Mouse (Mus musculus): ENCODE measurements at regions not wholly inside any gene's neighbourhood (a gene's known extent, or its start where the extent isn't known, plus 50 kb on each side); places are given as distances from the start of the nearest gene placed in this dataset.

- WGBS: 87% methylated on average over 4 of the region's 4 CpGs
- Histone ChIP-seq H3K27ac (ENCODE audit: control insufficient read depth, insufficient read depth, low read depth, low read length, poor library complexity) (no peak overlapping the region), H3K4me1 (ENCODE audit: control insufficient read depth, insufficient read depth, low read length) (no peaks in the 10 kb centered on the region; the same call in 1 of the 2 replicates), H3K4me3 (replicated peaks; ENCODE audit: control insufficient read depth, low read depth, low read length) (no peak overlapping the region)
- TF ChIP-seq POLR2A (IDR thresholded peaks at IDR 0.05; ENCODE audit: borderline replicate concordance, control insufficient read depth, low read depth, low read length) (no peak), CTCF (IDR thresholded peaks at IDR 0.05; ENCODE audit: control insufficient read depth, insufficient read depth, low read length) (no peak)
These were observed 167.4 kb upstream of the Lpp start for GRCm38 (mm10) chr16:24225897-24226296.

GRCm38 (mm10) chr16:24225090-24225489 is 168.2 kb upstream of the Lpp start:
- WGBS: 57% methylated on average over 1 of the region's 1 CpGs
- no peak overlapping the region for H3K4me3 ChIP-seq (replicated peaks; ENCODE audit: control insufficient read depth, low read depth, low read length)
- no peak for TF ChIP-seq POLR2A (IDR thresholded peaks at IDR 0.05; ENCODE audit: borderline replicate concordance, control insufficient read depth, low read depth, low read length)
- no peak for TF ChIP-seq CTCF (IDR thresholded peaks at IDR 0.05; ENCODE audit: control insufficient read depth, insufficient read depth, low read length)
- H3K27ac ChIP-seq (ENCODE audit: control insufficient read depth, insufficient read depth, low read depth, low read length, poor library complexity): no peak overlapping the region
- H3K4me1 ChIP-seq (ENCODE audit: control insufficient read depth, insufficient read depth, low read length): no peaks in the 10 kb centered on the region; the same call in none of the 2 replicates

GRCm38 (mm10) chr16:24223901-24224300 is 169.4 kb upstream of the Lpp start:
- Histone ChIP-seq H3K4me1 (ENCODE audit: control insufficient read depth, insufficient read depth, low read length) (no peaks in the 10 kb centered on the region; the same call in none of the 2 replicates), H3K27ac (ENCODE audit: control insufficient read depth, insufficient read depth, low read depth, low read length, poor library complexity) (no peak overlapping the region), H3K4me3 (replicated peaks; ENCODE audit: control insufficient read depth, low read depth, low read length) (no peak overlapping the region)
- TF ChIP-seq CTCF (IDR thresholded peaks at IDR 0.05; ENCODE audit: control insufficient read depth, insufficient read depth, low read length): no peak
- TF ChIP-seq POLR2A (IDR thresholded peaks at IDR 0.05; ENCODE audit: borderline replicate concordance, control insufficient read depth, low read depth, low read length): no peak

- Histone ChIP-seq H3K4me3 (replicated peaks; ENCODE audit: control insufficient read depth, low read depth, low read length) (no peak overlapping the region), H3K4me1 (ENCODE audit: control insufficient read depth, insufficient read depth, low read length) (no peaks in the 10 kb centered on the region; the same call in none of the 2 replicates), H3K27ac (ENCODE audit: control insufficient read depth, insufficient read depth, low read depth, low read length, poor library complexity) (no peak overlapping the region)
- WGBS: 32% methylated on average over 2 of the region's 2 CpGs
- TF ChIP-seq POLR2A (IDR thresholded peaks at IDR 0.05; ENCODE audit: borderline replicate concordance, control insufficient read depth, low read depth, low read length): no peak
- TF ChIP-seq CTCF (IDR thresholded peaks at IDR 0.05; ENCODE audit: control insufficient read depth, insufficient read depth, low read length): no peak
These were observed 169.8 kb upstream of the Lpp start for GRCm38 (mm10) chr16:24223527-24223880.

GRCm38 (mm10) chr16:24222759-24223526 is 170.4 kb upstream of the Lpp start:
- no peak overlapping the region for H3K27ac ChIP-seq (ENCODE audit: control insufficient read depth, insufficient read depth, low read depth, low read length, poor library complexity)
- H3K4me3 ChIP-seq (replicated peaks; ENCODE audit: control insufficient read depth, low read depth, low read length): no peak overlapping the region
- WGBS: 9% methylated on average over 5 of the region's 5 CpGs
- H3K4me1 ChIP-seq (ENCODE audit: control insufficient read depth, insufficient read depth, low read length): no peaks in the 10 kb centered on the region; the same call in none of the 2 replicates
- TF ChIP-seq POLR2A (IDR thresholded peaks at IDR 0.05; ENCODE audit: borderline replicate concordance, control insufficient read depth, low read depth, low read length): no peak
- TF ChIP-seq CTCF (IDR thresholded peaks at IDR 0.05; ENCODE audit: control insufficient read depth, insufficient read depth, low read length): no peak

- no peak overlapping the region for H3K27ac ChIP-seq (ENCODE audit: control insufficient read depth, insufficient read depth, low read depth, low read length, poor library complexity)
- TF ChIP-seq CTCF (IDR thresholded peaks at IDR 0.05; ENCODE audit: control insufficient read depth, insufficient read depth, low read length) (no peak), POLR2A (IDR thresholded peaks at IDR 0.05; ENCODE audit: borderline replicate concordance, control insufficient read depth, low read depth, low read length) (no peak)
- 65% methylated on average over 3 of the region's 3 CpGs for WGBS
- H3K4me3 ChIP-seq (replicated peaks; ENCODE audit: control insufficient read depth, low read depth, low read length): no peak overlapping the region
- no peaks in the 10 kb centered on the region; the same call in none of the 2 replicates for H3K4me1 ChIP-seq (ENCODE audit: control insufficient read depth, insufficient read depth, low read length)
These were observed 171.3 kb upstream of the Lpp start for GRCm38 (mm10) chr16:24221992-24222391.

GRCm38 (mm10) chr16:24220613-24221012 is 172.7 kb upstream of the Lpp start:
- 47% methylated on average over 3 of the region's 3 CpGs for WGBS
- H3K4me3 ChIP-seq (replicated peaks; ENCODE audit: control insufficient read depth, low read depth, low read length): no peak overlapping the region
- H3K4me1 ChIP-seq (ENCODE audit: control insufficient read depth, insufficient read depth, low read length): no peaks in the 10 kb centered on the region; the same call in none of the 2 replicates
- H3K27ac ChIP-seq (ENCODE audit: control insufficient read depth, insufficient read depth, low read depth, low read length, poor library complexity): no peak overlapping the region
- TF ChIP-seq CTCF (IDR thresholded peaks at IDR 0.05; ENCODE audit: control insufficient read depth, insufficient read depth, low read length) (no peak), POLR2A (IDR thresholded peaks at IDR 0.05; ENCODE audit: borderline replicate concordance, control insufficient read depth, low read depth, low read length) (no peak)

- Histone ChIP-seq H3K27ac (ENCODE audit: control insufficient read depth, insufficient read depth, low read depth, low read length, poor library complexity) (no peak overlapping the region), H3K4me1 (ENCODE audit: control insufficient read depth, insufficient read depth, low read length) (no peaks in the 10 kb centered on the region; the same call in none of the 2 replicates), H3K4me3 (replicated peaks; ENCODE audit: control insufficient read depth, low read depth, low read length) (no peak overlapping the region)
- WGBS: 63% methylated on average over 9 of the region's 9 CpGs
- TF ChIP-seq CTCF (IDR thresholded peaks at IDR 0.05; ENCODE audit: control insufficient read depth, insufficient read depth, low read length) (no peak), POLR2A (IDR thresholded peaks at IDR 0.05; ENCODE audit: borderline replicate concordance, control insufficient read depth, low read depth, low read length) (no peak)
These were observed 173.6 kb upstream of the Lpp start for GRCm38 (mm10) chr16:24219691-24220090.
